Mouse (Mus musculus) spleen, adult 2 months (tissue): ENCODE measurements around the gene Lnx2. TPM values are rescaled to one million over a fixed set of nuclear protein-coding genes. Genes with fewer than 3 reads are reported as not detected.

Experiments used
- DNase-seq, 2 experiments: peaks; one replicate each; pipeline versions ENCODE4 v3.0.0 to v3.0.0-alpha.2; 2012 to 2021; ENCODE audit warnings: low spot score in 2 of 2, low read depth in 1 of 2
- H3K27ac ChIP-seq: fragments of 200-500 bp; 2 replicates; pipeline ENCODE4 v1.5.1; 2012; ENCODE audit warnings: low read length, inconsistent platforms; ENCODE audit not compliant: insufficient read depth
- H3K27me3 ChIP-seq: fragments of 200-500 bp; 2 replicates; pipeline ENCODE4 v1.6.1; 2012; ENCODE audit warnings: mild to moderate bottlenecking, moderate library complexity, low read length, inconsistent platforms; ENCODE audit not compliant: control insufficient read depth, insufficient read depth
- H3K36me3 ChIP-seq: fragments of 200-500 bp; 2 replicates; pipeline ENCODE4 v1.6.1; 2012; ENCODE audit warnings: mild to moderate bottlenecking, low read length, inconsistent platforms; ENCODE audit not compliant: control insufficient read depth, insufficient read depth
- H3K4me1 ChIP-seq: fragments of 200-500 bp; 2 replicates; pipeline ENCODE4 v1.6.1; 2011; ENCODE audit warnings: inconsistent platforms; ENCODE audit not compliant: control insufficient read depth, insufficient read depth, insufficient read length
- H3K4me3 ChIP-seq: fragments of 200-500 bp; 2 replicates; pipeline ENCODE4 v1.5.1; 2011; ENCODE audit warnings: mild to moderate bottlenecking, inconsistent platforms; ENCODE audit not compliant: insufficient read depth, insufficient read length; ENCODE audit errors: extremely low read depth
- CTCF ChIP-seq: fragments of 200-500 bp; IDR thresholded peaks from 2 replicates; pipeline ENCODE4 v1.5.1; 2011; ENCODE audit warnings: mild to moderate bottlenecking, inconsistent platforms; ENCODE audit not compliant: insufficient read depth, insufficient read length, insufficient replicate concordance; ENCODE audit errors: extremely low read depth
- POLR2A ChIP-seq: fragments of 200-500 bp; IDR thresholded peaks from 2 replicates; pipeline ENCODE4 v1.6.1; 2011; ENCODE audit warnings: low read depth, low read length, inconsistent platforms
- WGBS: fragments of 180-500 bp; shearing (Covaris S2); methylation state at CpG from one replicate; pipeline ENCODE4 v1.1.7; 2018; 5-methylcytosine and 5-hydroxymethylcytosine counted together
- polyA plus RNA-seq: library from polyadenylated mRNA; depleted of rRNA; stranded (reverse); fragments of >200 nt; gene quantifications from 2 replicates; pipeline ENCODE4 v1.2.3, GENCODE M21; 2012; rRNA removed

The Lnx2 gene
- polyA plus RNA-seq, 1 experiment, result 21.3 TPM

- no peak for TF ChIP-seq CTCF
- no peak for TF ChIP-seq POLR2A
- WGBS, result 71% methylated on average over 10 of the region's 10 CpGs
- Histone ChIP-seq H3K4me3 (no peak overlapping the region), H3K27ac (no peak overlapping the region), H3K36me3 (no peaks in the 10 kb centered on the region), H3K27me3 (no peaks in the 10 kb centered on the region), H3K4me1 (no peaks in the 10 kb centered on the region)
- DNase-seq, result no peak
Measured at GRCm38 (mm10) chr5:146971776-146972561, 104.4 kb downstream of the Lnx2 start.

GRCm38 (mm10) chr5:146968695-146969393 lies 107.5 kb downstream of the Lnx2 start:
- H3K27ac ChIP-seq, result no peak overlapping the region
- no peaks in the 10 kb centered on the region for H3K36me3 ChIP-seq
- no peak for DNase-seq
- H3K27me3 ChIP-seq, result no peaks in the 10 kb centered on the region
- 78% methylated on average over 13 of the region's 13 CpGs for WGBS
- no peak overlapping the region for H3K4me3 ChIP-seq
- no peaks in the 10 kb centered on the region for H3K4me1 ChIP-seq
- TF ChIP-seq POLR2A (no peak), CTCF (no peak)

Other genes starting within 250 kb of the Lnx2 start
- gene Rpl21, start 243.7 kb downstream of the Lnx2 start, polyA plus RNA-seq, result 54.0 and 59.1 TPM in 2 replicates
- gene Rasl11a, start 231.5 kb downstream of the Lnx2 start, polyA plus RNA-seq, result 8.2 and 9.1 TPM in 2 replicates
- gene Gtf3a, start 127.9 kb downstream of the Lnx2 start, polyA plus RNA-seq, result 40.5 and 74.9 TPM in 2 replicates
- gene Mtif3, start 112.8 kb downstream of the Lnx2 start, polyA plus RNA-seq, result 6.7 and 6.8 TPM in 2 replicates
- 24.2 and 30.5 TPM in 2 replicates for gene Polr1d, start 464 bp upstream of the Lnx2 start, polyA plus RNA-seq
- gene Gsx1, start 112.1 kb upstream of the Lnx2 start, polyA plus RNA-seq, result not detected in 2 replicates
- gene Pdx1, start 193.4 kb upstream of the Lnx2 start, polyA plus RNA-seq, result 0.09 TPM in 1 of 2 replicates, not detected in the other
- gene Cdx2, start 230.7 kb upstream of the Lnx2 start, polyA plus RNA-seq, result not detected in 2 replicates
- not detected in 2 replicates for gene Urad, start 245.9 kb upstream of the Lnx2 start, polyA plus RNA-seq